ENCODE assay signal across 9 mouse cellular contexts in the genomic region with DNA sequence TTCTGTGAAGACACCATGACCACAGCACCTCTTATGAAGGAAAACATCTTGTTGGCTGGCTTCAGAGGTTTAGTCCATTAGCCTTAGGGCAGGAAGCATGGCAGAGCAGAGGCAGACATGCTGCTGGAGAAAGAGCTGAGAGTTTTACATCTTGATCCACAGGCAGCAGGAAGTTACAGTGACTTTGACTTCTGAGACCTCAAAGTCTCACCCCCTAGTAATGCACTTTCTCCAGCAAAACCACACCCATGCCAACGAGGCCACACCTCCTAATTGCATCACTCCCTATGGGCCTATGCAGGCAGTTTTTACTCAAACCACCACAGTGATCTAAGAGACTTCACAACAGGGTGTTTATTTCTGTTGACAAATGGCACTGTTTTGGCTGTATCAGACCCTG. TPM values are rescaled to one million over a fixed set of nuclear protein-coding genes. Genes with fewer than 3 reads are reported as not detected.
DNase-seq lines count a peak whose midpoint lies in the region; ATAC-seq and TF ChIP-seq lines count a peak whose summit lies in the region.
"Had no signal": no experiment of that assay in that cellular context is flagged by ENCODE, and none has a peak within 500 bp of the region (broad histone marks: within the 10 kb centered on the region; RNA-seq: fewer than 3 reads in every experiment).

No protein-coding gene starts in this region.

- H3K9ac ChIP-seq in liver, embryonic 12.5 days: no peak overlapping the region
- H3K9ac ChIP-seq: limb, embryonic 15.5 days had no signal

- H3K27ac ChIP-seq in brown adipose tissue, adult 24 weeks (replicated peaks; ENCODE audit: low read depth, low read length): peak overlapping the region; percentile 43
- no peak overlapping the region; the same call in 1 of the 2 replicates for H3K27ac ChIP-seq in liver, embryonic 12.5 days
- peak overlapping the region; percentile 92 for H3K27ac ChIP-seq in spleen, adult 2 months (ENCODE audit: insufficient read depth, low read length)
- no peak overlapping the region for H3K27ac ChIP-seq in forebrain, embryonic 10.5 days
- no peak overlapping the region for H3K27ac ChIP-seq in left cerebral cortex, adult 2 months

- H3K27me3 ChIP-seq in liver, embryonic 12.5 days (replicated peaks): no peaks in the 10 kb centered on the region
- H3K27me3 ChIP-seq in spleen, adult 2 months (ENCODE audit: control insufficient read depth, insufficient read depth, low read length): no peaks in the 10 kb centered on the region
- H3K27me3 ChIP-seq in forebrain, embryonic 10.5 days (ENCODE audit: poor library complexity, severe bottlenecking): no peaks in the 10 kb centered on the region
- H3K27me3 ChIP-seq: limb, embryonic 15.5 days had no signal

- H3K4me2 ChIP-seq in liver, embryonic 12.5 days: no peak overlapping the region
- H3K4me2 ChIP-seq: limb, embryonic 15.5 days had no signal

- no peak overlapping the region for H3K4me3 ChIP-seq in brown adipose tissue, adult 24 weeks (ENCODE audit: insufficient read depth, low read depth, low read length)
- H3K4me3 ChIP-seq in liver, embryonic 12.5 days: no peak overlapping the region
- no peak overlapping the region for H3K4me3 ChIP-seq in spleen, adult 2 months (ENCODE audit: extremely low read depth, insufficient read depth, insufficient read length)
- no peak overlapping the region for H3K4me3 ChIP-seq in forebrain, embryonic 10.5 days
- no peak overlapping the region for H3K4me3 ChIP-seq in left cerebral cortex, adult 2 months
- H3K4me3 ChIP-seq: limb, embryonic 15.5 days had no signal

- H3K4me1 ChIP-seq in brown adipose tissue, adult 24 weeks (ENCODE audit: control insufficient read depth, insufficient read depth, insufficient read length, low read length): peaks cover 14% of the 10 kb centered on the region
- H3K4me1 ChIP-seq in liver, embryonic 12.5 days: peaks cover 41% of the 10 kb centered on the region
- peaks cover 5% of the 10 kb centered on the region; the same call in 1 of the 2 replicates for H3K4me1 ChIP-seq in spleen, adult 2 months (ENCODE audit: control insufficient read depth, insufficient read depth, insufficient read length)
- peaks cover 10% of the 10 kb centered on the region; the same call in 1 of the 2 replicates for H3K4me1 ChIP-seq in forebrain, embryonic 10.5 days

- TF ChIP-seq POLR2A in spleen, adult 2 months (IDR thresholded peaks at IDR 0.05; ENCODE audit: low read depth, low read length): 0 out of 2 replicates have a peak, but pooled peaks have one; percentile 23

- intact Hi-C loops in heart, postnatal 14 days (cut with DNase I): no loop called here
- intact Hi-C loops in left cerebral cortex, postnatal 10 days (cut with DNase I): no loop called here
- intact Hi-C loops in left cerebral cortex, adult 2 months (cut with DNase I): no loop called here

- H3K9me3 ChIP-seq in liver, embryonic 12.5 days (replicated peaks): no peaks in the 10 kb centered on the region
- no peaks in the 10 kb centered on the region for H3K9me3 ChIP-seq in forebrain, embryonic 10.5 days
- H3K9me3 ChIP-seq: limb, embryonic 15.5 days had no signal

- no peak for TF ChIP-seq CTCF in spleen, adult 2 months (IDR thresholded peaks at IDR 0.05; ENCODE audit: extremely low read depth, insufficient read depth, insufficient read length, insufficient replicate concordance)
- no peak for TF ChIP-seq CTCF in left cerebral cortex, adult 2 months (IDR thresholded peaks at IDR 0.05)

- DNase-seq in heart, adult 18-20 months: peak; percentile 50 to 59
- DNase-seq in heart, postnatal 14 days: no peak
- DNase-seq in spleen, adult 2 months (ENCODE audit: low read depth in 1 of 2, low spot score in 2 of 2): peak; percentile 55 to 79
- no peak for DNase-seq in forebrain, embryonic 10.5 days (ENCODE audit: extremely low spot score, low spot score)
- no peak for DNase-seq in left cerebral cortex, postnatal 10 days (ENCODE audit: extremely low spot score in 1 of 2, low spot score in 2 of 2)
- no peak for DNase-seq in left cerebral cortex, adult 2 months (ENCODE audit: extremely low spot score in 1 of 2, low spot score in 2 of 2)

- peaks cover 13% of the 10 kb centered on the region for H3K36me3 ChIP-seq in liver, embryonic 12.5 days
- H3K36me3 ChIP-seq in spleen, adult 2 months (ENCODE audit: control insufficient read depth, insufficient read depth, low read length): peaks cover 1% of the 10 kb centered on the region
- peaks cover 11% of the 10 kb centered on the region for H3K36me3 ChIP-seq in forebrain, embryonic 10.5 days (replicated peaks)

- WGBS in liver, embryonic 12.5 days (ENCODE audit: insufficient replicate concordance): 18% methylated on average over 1 of the region's 1 CpGs
- WGBS in spleen, adult 2 months: 0% methylated on average over 1 of the region's 1 CpGs
- 59% methylated on average over 1 of the region's 1 CpGs for WGBS in forebrain, embryonic 10.5 days

- peak; percentile 58; the same call in 1 of the 2 replicates for ATAC-seq in liver, embryonic 12.5 days

RNA-seq across cellular contexts. Expression of a gene that starts 53.1 kb away (rescaled TPM):
- not detected for total RNA-seq in heart, adult 18-20 months (2021)
- total RNA-seq in heart, postnatal 14 days (2021): under 1 TPM in 1 of 2 experiments, not detected in 1; 0.29 TPM
- 6.7 TPM in 1 of 2 replicates, not detected in the other for polyA plus RNA-seq in brown adipose tissue, adult 24 weeks (2012; ENCODE audit: insufficient read depth, insufficient read length, missing spikeins)
- polyA plus RNA-seq in liver, embryonic 12.5 days (2016; fragmentation: Nextera tagmentation; extraction: Ambion mirVana): 1,440 and 1,454 TPM in 2 replicates
- polyA plus RNA-seq in spleen, adult 2 months (2012; rRNA removed): 0.22 and 0.42 TPM in 2 replicates
- polyA plus RNA-seq in forebrain, embryonic 10.5 days (2016; fragmentation: Nextera tagmentation; extraction: Ambion mirVana): 0.95 and 1.1 TPM in 2 replicates
- total RNA-seq in left cerebral cortex, postnatal 10 days (2021): under 1 TPM; 0.47 to 0.56 TPM
- total RNA-seq in left cerebral cortex, adult 2 months (2021): not detected

Comparison
In these comparisons a context has a peak if more than half of its experiments do, and no peak if none do; other contexts are left out.
1. DNase-seq: peak in heart, adult 18-20 months (2 of 2) and spleen, adult 2 months (2 of 2); none in heart, postnatal 14 days (0 of 2), forebrain, embryonic 10.5 days (single experiment), left cerebral cortex, postnatal 10 days (0 of 2) and left cerebral cortex, adult 2 months (0 of 2).
2. H3K27ac ChIP-seq: peak in brown adipose tissue, adult 24 weeks (single experiment) and spleen, adult 2 months (single experiment); none in liver, embryonic 12.5 days (single experiment), forebrain, embryonic 10.5 days (single experiment) and left cerebral cortex, adult 2 months (single experiment).